Mouse (Mus musculus) ES-E14 (cell line): ENCODE results near the gene Gng7.

ENCODE experiments used
- HCFC1 ChIP-seq: IDR thresholded peaks from 2 replicates; pipeline ENCODE4 v1.6.1; 2012; ENCODE audit warnings: low read length, inconsistent platforms, borderline replicate concordance; ENCODE audit not compliant: insufficient read depth
- MAFK ChIP-seq: IDR thresholded peaks from 2 replicates; pipeline ENCODE4 v1.6.1; 2014; ENCODE audit warnings: mild to moderate bottlenecking, low read depth, low read length, inconsistent platforms; ENCODE audit not compliant: insufficient read depth
- ZC3H11A ChIP-seq: IDR thresholded peaks from 2 replicates; pipeline ENCODE4 v1.6.1; 2012; ENCODE audit warnings: low read depth, mild to moderate bottlenecking, inconsistent platforms, low read length, borderline replicate concordance
- ZNF384 ChIP-seq: IDR thresholded peaks from 2 replicates; pipeline ENCODE4 v1.6.1; 2012; ENCODE audit warnings: low read depth, low read length, inconsistent platforms

GRCm38 (mm10) chr10:81050645-81051044 lies 35.9 kb upstream of the Gng7 start:
- no peak for TF ChIP-seq ZNF384
- TF ChIP-seq MAFK = no peak
- no peak for TF ChIP-seq HCFC1
- TF ChIP-seq ZC3H11A = no peak
